11 mouse cellular contexts compared by ENCODE assay signal in genomic region chr1:188082665-188083640, GRCm38 (mm10).
DNase-seq lines count a peak whose midpoint lies in the region; ATAC-seq and TF ChIP-seq lines count a peak whose summit lies in the region.
"Had no signal": no experiment of that assay in that cellular context is flagged by ENCODE, and none has a peak within 500 bp of the region (broad histone marks: within the 10 kb centered on the region; RNA-seq: fewer than 3 reads in every experiment).

No protein-coding gene starts in this region.

- no peak overlapping the region for H3K27ac ChIP-seq in embryonic facial prominence, embryonic 12.5 days
- H3K27ac ChIP-seq in embryonic facial prominence, embryonic 10.5 days (replicated peaks) = no peak overlapping the region
- no peak overlapping the region for H3K27ac ChIP-seq in midbrain, postnatal 0 days (ENCODE audit: low read depth, low read length)
- no peak overlapping the region for H3K27ac ChIP-seq in midbrain, embryonic 13.5 days
- H3K27ac ChIP-seq in hindbrain, postnatal 0 days = peak overlapping the region; percentile 16; the same call in 1 of the 2 replicates
- H3K27ac ChIP-seq: liver, embryonic 14.5 days had no signal

- no peak overlapping the region for H3K4me2 ChIP-seq in embryonic facial prominence, embryonic 12.5 days (replicated peaks)
- no peak overlapping the region for H3K4me2 ChIP-seq in midbrain, postnatal 0 days (ENCODE audit: low read depth, low read length, poor library complexity, severe bottlenecking)
- H3K4me2 ChIP-seq in midbrain, embryonic 13.5 days (replicated peaks) = no peak overlapping the region
- no peak overlapping the region for H3K4me2 ChIP-seq in hindbrain, postnatal 0 days (ENCODE audit: low read depth, low read length)

- no peak for TF ChIP-seq CTCF in midbrain, postnatal 0 days (IDR thresholded peaks at IDR 0.05)
- no peak for TF ChIP-seq CTCF in hindbrain, postnatal 0 days (IDR thresholded peaks at IDR 0.05; ENCODE audit: low read depth)

- no peaks in the 10 kb centered on the region for H3K4me1 ChIP-seq in embryonic facial prominence, embryonic 12.5 days
- H3K4me1 ChIP-seq in embryonic facial prominence, embryonic 10.5 days = peaks cover 36% of the 10 kb centered on the region
- H3K4me1 ChIP-seq in midbrain, postnatal 0 days (ENCODE audit: insufficient read depth, low read length) = no peaks in the 10 kb centered on the region
- H3K4me1 ChIP-seq in midbrain, embryonic 13.5 days (replicated peaks) = peaks cover 38% of the 10 kb centered on the region
- no peaks in the 10 kb centered on the region; the same call in 1 of the 2 replicates for H3K4me1 ChIP-seq in hindbrain, postnatal 0 days (ENCODE audit: insufficient read depth, low read length)

- 84% methylated on average over 18 of the region's 18 CpGs for WGBS in embryonic facial prominence, embryonic 12.5 days
- WGBS in embryonic facial prominence, embryonic 10.5 days = 86% methylated on average over 18 of the region's 18 CpGs
- 68% methylated on average over 18 of the region's 18 CpGs for WGBS in midbrain, postnatal 0 days
- WGBS in midbrain, embryonic 13.5 days = 70% methylated on average over 18 of the region's 18 CpGs
- WGBS in hindbrain, postnatal 0 days = 70% methylated on average over 18 of the region's 18 CpGs

- no peak overlapping the region for H3K9ac ChIP-seq in embryonic facial prominence, embryonic 12.5 days
- H3K9ac ChIP-seq in midbrain, postnatal 0 days (replicated peaks; ENCODE audit: low read length, poor library complexity, severe bottlenecking) = no peak overlapping the region
- no peak overlapping the region; the same call in 1 of the 2 replicates for H3K9ac ChIP-seq in midbrain, embryonic 13.5 days (replicated peaks)
- no peak overlapping the region for H3K9ac ChIP-seq in hindbrain, postnatal 0 days (replicated peaks; ENCODE audit: low read length)
- H3K9ac ChIP-seq: liver, embryonic 14.5 days had no signal

- H3K9me3 ChIP-seq in embryonic facial prominence, embryonic 12.5 days = no peaks in the 10 kb centered on the region
- H3K9me3 ChIP-seq in embryonic facial prominence, embryonic 10.5 days = no peaks in the 10 kb centered on the region
- H3K9me3 ChIP-seq in midbrain, postnatal 0 days (ENCODE audit: low read length) = no peaks in the 10 kb centered on the region
- H3K9me3 ChIP-seq in midbrain, embryonic 13.5 days = no peaks in the 10 kb centered on the region
- no peaks in the 10 kb centered on the region for H3K9me3 ChIP-seq in hindbrain, postnatal 0 days (ENCODE audit: low read length)

- no peak overlapping the region for H3K4me3 ChIP-seq in embryonic facial prominence, embryonic 12.5 days
- H3K4me3 ChIP-seq in embryonic facial prominence, embryonic 10.5 days = no peak overlapping the region
- no peak overlapping the region for H3K4me3 ChIP-seq in midbrain, postnatal 0 days (ENCODE audit: low read depth, low read length)
- no peak overlapping the region for H3K4me3 ChIP-seq in midbrain, embryonic 13.5 days (replicated peaks)
- H3K4me3 ChIP-seq in hindbrain, postnatal 0 days (ENCODE audit: low read length) = no peak overlapping the region

- DNase-seq in embryonic facial prominence, embryonic 10.5 days (ENCODE audit: low spot score) = no peak
- peak; percentile 76 for DNase-seq in midbrain, postnatal 0 days (ENCODE audit: low spot score)
- DNase-seq in cerebellum, postnatal 10 days = peak; percentile 63 to 77
- DNase-seq in hindbrain, postnatal 0 days (ENCODE audit: low spot score) = peak; percentile 70
- no peak for DNase-seq in urinary bladder, postnatal 36 days (ENCODE audit: low spot score in 2 of 2)
- DNase-seq: gastrocnemius, postnatal 10 days; kidney, postnatal 14 days had no signal

- H3K36me3 ChIP-seq in embryonic facial prominence, embryonic 12.5 days = no peaks in the 10 kb centered on the region
- H3K36me3 ChIP-seq in embryonic facial prominence, embryonic 10.5 days (replicated peaks) = no peaks in the 10 kb centered on the region
- no peaks in the 10 kb centered on the region for H3K36me3 ChIP-seq in midbrain, postnatal 0 days (ENCODE audit: insufficient read depth, low read length)
- no peaks in the 10 kb centered on the region for H3K36me3 ChIP-seq in midbrain, embryonic 13.5 days
- H3K36me3 ChIP-seq in hindbrain, postnatal 0 days (ENCODE audit: insufficient read depth, low read length) = no peaks in the 10 kb centered on the region

- no peaks in the 10 kb centered on the region for H3K27me3 ChIP-seq in embryonic facial prominence, embryonic 12.5 days
- H3K27me3 ChIP-seq in embryonic facial prominence, embryonic 10.5 days (replicated peaks; ENCODE audit: low read depth, poor library complexity, severe bottlenecking) = peaks cover 8% of the 10 kb centered on the region; the same call in 1 of the 2 replicates
- H3K27me3 ChIP-seq in midbrain, postnatal 0 days (ENCODE audit: insufficient read depth, low read length) = no peaks in the 10 kb centered on the region
- no peaks in the 10 kb centered on the region for H3K27me3 ChIP-seq in midbrain, embryonic 13.5 days
- H3K27me3 ChIP-seq in hindbrain, postnatal 0 days (ENCODE audit: insufficient read depth, low read length) = no peaks in the 10 kb centered on the region

- ATAC-seq in embryonic facial prominence, embryonic 12.5 days (ENCODE audit: insufficient number of reproducible peaks, insufficient read depth, low FRiP score, low TSS enrichment) = 0 out of 2 replicates have a peak, but pooled peaks have one; percentile 47
- ATAC-seq in midbrain, postnatal 0 days (ENCODE audit: low FRiP score) = no peak
- ATAC-seq in midbrain, embryonic 13.5 days = no peak; the same call in 1 of the 2 replicates
- ATAC-seq in hindbrain, postnatal 0 days = 0 out of 2 replicates have a peak, but pooled peaks have one; percentile 55
- no peak for ATAC-seq in erythroblast, adult 5-6 weeks (replicated peaks; ENCODE audit: low FRiP score, poor library complexity, severe bottlenecking)

Comparison
In these comparisons a context has a peak if more than half of its experiments do, and no peak if none do; other contexts are left out.
1. ATAC-seq: peak in embryonic facial prominence, embryonic 12.5 days (single experiment) and hindbrain, postnatal 0 days (single experiment); none in midbrain, postnatal 0 days (single experiment), midbrain, embryonic 13.5 days (single experiment) and erythroblast, adult 5-6 weeks (single experiment).
2. DNase-seq: peak in midbrain, postnatal 0 days (single experiment), cerebellum, postnatal 10 days (2 of 2) and hindbrain, postnatal 0 days (single experiment); none in embryonic facial prominence, embryonic 10.5 days (single experiment) and urinary bladder, postnatal 36 days (0 of 2).